Mouse (Mus musculus): ENCODE data around the gene Wdr41. TPM values are rescaled to one million over a fixed set of nuclear protein-coding genes. Genes with fewer than 3 reads are reported as not detected.

The Wdr41 gene
- polyA plus RNA-seq, 1 experiment from 2014 or later: 26.3 TPM

Other genes starting within 250 kb of the Wdr41 start
- gene Tbca, start 187.4 kb upstream of the Wdr41 start, polyA plus RNA-seq (2015; fragmentation: Nextera tagmentation; extraction: Ambion mirVana): 265 and 349 TPM in 2 replicates
- gene Otp, start 100.7 kb upstream of the Wdr41 start, polyA plus RNA-seq (2015; fragmentation: Nextera tagmentation; extraction: Ambion mirVana): not detected in 2 replicates

Measured in embryonic facial prominence, embryonic 13.5 days (tissue).